Mouse (Mus musculus) ES-Bruce4 (cell line): ENCODE results near the gene Gm10447.

Experiments used
- CTCF ChIP-seq: IDR thresholded peaks from one replicate; pipeline ENCODE4 v1.8.1; 2011; ENCODE audit warnings: low read depth, low read length
- EP300 ChIP-seq: IDR thresholded peaks from 2 replicates; pipeline ENCODE4 v1.6.1; 2011; ENCODE audit warnings: low read depth, low read length; ENCODE audit not compliant: insufficient read depth
- POLR2A ChIP-seq: IDR thresholded peaks from one replicate; pipeline ENCODE4 v1.8.1; 2011; ENCODE audit warnings: low read length; ENCODE audit not compliant: insufficient read depth

GRCm38 (mm10) chr11:53496946-53497345 is 40.0 kb upstream of the Gm10447 start:
- no peak for TF ChIP-seq EP300
- no peak for TF ChIP-seq CTCF
- TF ChIP-seq POLR2A: no peak
